Mouse (Mus musculus) embryo, embryonic 10.5 days (tissue): Measurements from ENCODE around the gene Ccdc167.
"Not testable (repeated sequence)": the region's sequence is repeated elsewhere in the genome, so short reads cannot be mapped to it uniquely, and the experiment has no call there.

ENCODE experiments used
- DNase-seq: peaks from one replicate; pipeline ENCODE4 v3.0.0-alpha.2; 2015; ENCODE audit warnings: low spot score

Gene Ccdc167

GRCm38 (mm10) chr17:29719628-29720575 lies 3.1 kb upstream of the Ccdc167 start:
- no peak for DNase-seq

DNA sequence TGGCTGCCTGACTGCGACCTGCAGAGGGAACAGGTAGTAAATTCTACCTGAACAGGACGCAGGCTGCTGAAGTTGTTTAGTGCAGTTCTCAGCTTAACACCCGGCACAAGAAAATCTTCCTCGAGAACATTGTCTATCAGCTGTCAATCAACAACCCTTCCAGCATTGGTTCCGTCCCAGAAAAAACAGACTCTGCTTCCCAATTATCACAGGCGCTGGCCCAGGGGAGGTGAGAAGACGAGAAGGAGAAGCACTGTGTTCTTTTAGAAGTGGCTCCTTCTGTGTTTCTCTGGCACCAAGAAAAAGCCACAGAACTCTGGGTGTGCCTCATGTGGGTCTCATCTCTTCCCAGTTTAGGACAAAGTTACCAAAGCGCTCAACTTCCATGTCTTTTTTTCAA lies 1.8 kb upstream of the Ccdc167 start:
- DNase-seq = no peak

GRCm38 (mm10) chr17:29713734-29714133 lies 3.1 kb downstream of the Ccdc167 start:
- DNase-seq = not testable (repeated sequence)

DNA sequence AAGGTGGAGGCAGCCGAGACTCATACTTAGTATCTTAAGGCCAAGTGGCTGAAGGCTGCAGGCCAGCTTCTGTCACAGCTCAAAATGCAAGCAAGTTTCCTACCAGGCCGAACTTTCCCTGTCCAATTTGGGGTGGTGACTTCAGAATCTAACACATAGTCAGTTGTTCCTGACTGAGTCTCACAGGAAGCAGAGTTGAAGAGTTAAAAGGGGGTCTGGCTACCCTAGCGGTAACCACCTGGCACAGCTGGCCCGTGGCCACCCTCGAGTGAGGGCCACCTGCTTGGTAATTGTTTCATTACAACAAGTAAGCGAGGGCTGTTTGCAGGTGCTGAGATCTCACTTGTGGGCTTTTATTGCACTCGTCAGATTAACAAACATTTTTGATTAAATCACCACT lies 4.3 kb downstream of the Ccdc167 start:
- DNase-seq = no peak

GRCm38 (mm10) chr17:29711745-29712431 lies 5.0 kb downstream of the Ccdc167 start:
- peak; percentile 31 for DNase-seq

- no peak for DNase-seq
Observed at GRCm38 (mm10) chr17:29711076-29711744, 5.6 kb downstream of the Ccdc167 start.

- no peak for DNase-seq
Observed at GRCm38 (mm10) chr17:29710562-29711044, 6.2 kb downstream of the Ccdc167 start.

- no peak for DNase-seq
Observed at GRCm38 (mm10) chr17:29708783-29709182, 8.1 kb downstream of the Ccdc167 start.

- DNase-seq = no peak
Observed at GRCm38 (mm10) chr17:29706981-29707545, 9.8 kb downstream of the Ccdc167 start.

DNA sequence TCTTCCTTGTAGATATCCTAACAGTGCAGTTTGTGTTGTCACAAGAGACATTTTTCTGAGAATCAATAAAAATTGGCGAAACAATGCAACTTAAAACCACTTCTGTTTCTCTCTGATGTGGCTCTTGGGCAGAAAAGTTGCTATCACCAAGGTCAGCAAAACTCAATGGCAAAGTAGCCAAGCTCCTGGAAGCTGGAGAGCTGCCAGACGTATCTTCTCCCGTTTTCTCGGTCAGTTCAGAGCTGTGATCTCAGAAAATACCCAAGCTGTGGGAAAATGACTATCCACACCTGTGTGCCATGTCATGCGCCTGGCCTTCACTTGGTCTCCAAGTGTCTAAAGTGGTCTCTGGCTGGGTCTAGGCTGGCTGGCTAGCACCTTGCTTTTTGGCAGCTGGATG lies 11.0 kb downstream of the Ccdc167 start:
- DNase-seq = no peak

GRCm38 (mm10) chr17:29704781-29705180 lies 12.1 kb downstream of the Ccdc167 start:
- DNase-seq = peak; percentile 71

DNA sequence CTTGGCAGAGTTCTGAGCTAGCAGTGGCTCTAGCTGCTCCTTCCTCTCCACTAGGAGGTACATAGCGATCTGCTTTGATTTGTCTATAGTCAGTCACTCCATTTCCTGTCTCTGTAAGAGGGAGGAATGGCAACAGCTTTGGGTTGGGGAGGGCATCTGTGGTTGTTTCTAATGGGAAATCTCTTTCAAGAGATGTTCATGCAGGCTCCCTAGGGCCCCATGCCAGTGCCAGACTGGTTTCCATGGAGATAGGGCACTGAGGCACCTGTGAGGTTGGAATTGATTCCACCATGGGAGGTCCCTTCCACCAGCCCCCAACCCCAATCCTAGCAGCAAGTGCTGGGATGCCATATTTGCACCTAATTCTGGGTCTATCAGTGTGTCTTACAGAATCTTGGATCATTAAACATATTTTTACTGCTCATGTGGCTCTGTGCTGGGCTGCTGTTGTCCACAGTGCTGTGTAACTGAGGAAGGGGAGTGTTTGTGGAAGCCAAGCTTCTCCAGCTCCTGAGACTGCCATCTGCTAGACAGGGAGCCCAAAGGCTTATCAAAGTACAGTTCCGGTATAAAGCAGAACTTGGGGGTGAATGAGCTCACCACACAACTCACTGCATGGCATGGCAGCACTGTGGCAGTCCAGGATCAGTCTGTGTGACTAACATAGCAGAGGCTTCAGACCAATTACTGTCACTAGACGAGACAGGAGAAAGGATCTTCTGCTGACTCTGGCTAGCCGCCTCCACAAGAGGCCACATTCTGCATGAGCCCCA lies 13.7 kb downstream of the Ccdc167 start:
- no peak for DNase-seq

DNA sequence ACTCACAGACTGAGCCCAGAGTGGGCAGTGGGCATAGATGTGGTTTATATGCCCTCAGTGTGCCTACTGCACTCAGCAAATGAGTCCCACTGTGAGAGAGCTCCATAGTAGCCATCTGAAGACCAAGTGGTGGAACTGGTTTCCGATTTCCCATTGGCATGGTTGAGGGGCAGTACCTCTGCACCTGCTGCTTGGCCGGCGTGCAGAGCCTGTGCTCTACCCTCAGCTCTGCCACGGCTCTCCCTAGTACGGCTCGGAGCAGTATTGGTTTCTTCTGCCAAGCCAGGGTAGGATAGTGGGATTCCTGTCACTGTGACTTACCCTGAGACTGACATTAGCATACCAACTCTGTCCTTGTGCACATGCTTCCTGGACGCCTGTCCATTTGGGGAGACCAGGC lies 16.3 kb downstream of the Ccdc167 start:
- no peak for DNase-seq

- DNase-seq = no peak
Observed at GRCm38 (mm10) chr17:29698421-29698820, 18.4 kb downstream of the Ccdc167 start.

DNA sequence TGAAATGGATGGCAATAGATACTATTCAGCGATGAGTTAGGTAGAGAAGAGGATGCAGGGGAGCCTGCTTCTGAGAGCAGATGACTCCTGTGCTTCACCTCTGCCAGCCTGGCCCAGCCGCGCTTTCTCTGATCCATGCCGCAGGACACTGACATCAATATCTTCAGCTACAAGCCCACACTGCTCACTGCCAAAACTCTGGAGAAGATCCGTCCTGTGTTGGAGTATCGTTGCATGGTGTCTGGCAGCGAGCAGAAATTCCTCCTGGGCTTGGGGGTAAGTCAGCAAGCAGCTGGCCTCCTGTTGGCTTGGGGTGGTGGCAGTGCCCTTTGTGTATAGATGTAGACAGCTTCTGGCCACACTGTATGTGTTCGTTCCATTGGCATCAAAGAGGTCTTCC lies 19.9 kb downstream of the Ccdc167 start:
- DNase-seq = no peak

- no peak for DNase-seq
Observed at GRCm38 (mm10) chr17:29694516-29694915, 22.3 kb downstream of the Ccdc167 start.

- DNase-seq = no peak
Observed at GRCm38 (mm10) chr17:29693571-29693970, 23.3 kb downstream of the Ccdc167 start.

- DNase-seq = no peak
Observed at GRCm38 (mm10) chr17:29692827-29693226, 24.0 kb downstream of the Ccdc167 start.

DNA sequence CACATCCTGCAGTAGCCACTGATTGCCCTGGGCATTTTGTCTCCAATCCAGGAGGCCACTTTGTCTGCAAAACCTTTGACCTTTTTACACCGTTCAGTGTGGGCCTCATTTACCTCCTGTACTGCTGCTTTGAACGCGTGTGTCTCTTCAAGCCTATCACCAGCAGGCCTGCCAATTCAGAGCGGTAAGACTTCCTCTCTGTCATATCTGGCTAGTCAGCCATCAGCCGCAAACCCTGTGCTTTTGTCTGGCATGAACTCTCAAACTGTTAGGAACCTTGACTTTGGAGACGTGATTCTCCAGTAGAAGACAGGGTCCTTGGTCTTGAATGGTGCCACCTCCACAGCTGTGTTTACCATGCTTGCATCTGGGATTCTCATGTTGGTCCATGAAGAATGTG lies 26.6 kb downstream of the Ccdc167 start:
- no peak for DNase-seq

DNA sequence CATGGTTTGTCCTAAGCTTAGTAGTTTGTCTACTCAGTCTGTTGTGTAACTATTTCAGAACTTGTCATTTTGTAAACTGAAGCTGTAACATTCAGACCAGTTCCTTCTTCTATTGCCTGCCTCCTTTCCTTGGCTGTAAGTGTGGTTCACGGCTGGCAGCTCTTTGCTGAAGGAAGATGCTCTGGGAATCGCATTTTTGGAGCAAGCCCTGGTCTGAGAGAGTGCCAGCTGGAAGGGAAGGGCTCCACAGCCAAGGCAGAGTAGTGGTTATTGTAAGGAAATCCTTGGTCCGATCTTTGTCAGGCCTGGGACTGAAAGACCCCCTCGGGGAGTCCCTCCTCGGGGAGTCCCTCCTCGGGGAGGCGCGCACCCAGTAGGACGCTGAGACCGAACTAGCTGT lies 28.2 kb downstream of the Ccdc167 start:
- DNase-seq = no peak

GRCm38 (mm10) chr17:29687373-29687772 lies 29.5 kb downstream of the Ccdc167 start:
- no peak for DNase-seq
